Mouse (Mus musculus): ENCODE measurements around the gene Xkr8. TPM values are rescaled to one million over a fixed set of nuclear protein-coding genes. Genes with fewer than 3 reads are reported as not detected.
"Not testable (repeated sequence)": the region's sequence is repeated elsewhere in the genome, so short reads cannot be mapped to it uniquely, and the experiment has no call there.

Xkr8 gene
- total RNA-seq (2021) = 1 to 10 TPM; 2.0 to 2.5 TPM

- DNase-seq = peak; percentile 95
Measured at GRCm38 (mm10) chr4:132732148-132732684, at the start of gene Xkr8. Gene Xkr8 (minus strand): TSS chr4:132732546.

- DNase-seq = no peak
Measured at GRCm38 (mm10) chr4:132780288-132780687, 47.9 kb upstream of the Xkr8 start.

- DNase-seq = no peak
Measured at GRCm38 (mm10) chr4:132778562-132779201, 46.3 kb upstream of the Xkr8 start.

DNA sequence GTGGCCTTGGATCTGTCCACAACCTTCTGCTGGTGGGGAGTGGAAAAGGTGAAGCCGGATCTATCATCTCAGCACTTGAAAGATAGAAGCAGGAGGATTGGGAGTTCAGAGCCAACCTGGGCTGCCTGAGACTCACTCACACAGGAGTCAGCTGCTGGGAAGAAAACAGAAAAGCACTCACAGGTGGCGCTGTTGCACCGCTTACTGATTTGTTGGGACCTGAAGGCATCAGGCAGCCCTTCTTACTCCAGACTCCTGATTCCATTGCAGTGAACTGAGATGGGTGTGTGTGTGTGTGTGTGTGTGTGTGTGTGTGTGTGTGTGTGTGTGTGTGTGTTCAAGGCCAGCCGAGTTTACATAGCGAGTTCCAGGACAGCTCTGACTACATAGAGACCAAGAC is 44.4 kb upstream of the Xkr8 start:
- DNase-seq = peak; percentile 82

- no peak for DNase-seq
Measured at GRCm38 (mm10) chr4:132774905-132775304, 42.6 kb upstream of the Xkr8 start.

DNA sequence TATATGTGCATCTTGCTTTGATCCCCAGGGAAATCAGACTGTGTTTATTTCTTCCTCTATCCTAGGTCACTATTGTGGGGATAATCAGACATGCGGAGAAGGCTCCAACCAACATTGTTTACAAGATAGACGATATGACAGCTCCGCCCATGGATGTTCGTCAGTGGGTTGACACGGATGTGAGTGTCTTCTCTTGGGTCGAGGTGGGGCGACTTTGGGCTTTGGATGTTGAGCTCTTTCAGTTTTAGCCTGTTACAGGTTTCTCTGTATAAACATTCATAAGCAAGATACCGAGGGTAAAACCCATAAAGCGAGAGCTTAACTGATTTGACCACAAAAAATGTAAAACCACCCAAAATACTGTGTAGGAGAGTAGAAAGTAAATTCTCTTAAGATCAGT is 39.4 kb upstream of the Xkr8 start:
- DNase-seq = no peak

DNA sequence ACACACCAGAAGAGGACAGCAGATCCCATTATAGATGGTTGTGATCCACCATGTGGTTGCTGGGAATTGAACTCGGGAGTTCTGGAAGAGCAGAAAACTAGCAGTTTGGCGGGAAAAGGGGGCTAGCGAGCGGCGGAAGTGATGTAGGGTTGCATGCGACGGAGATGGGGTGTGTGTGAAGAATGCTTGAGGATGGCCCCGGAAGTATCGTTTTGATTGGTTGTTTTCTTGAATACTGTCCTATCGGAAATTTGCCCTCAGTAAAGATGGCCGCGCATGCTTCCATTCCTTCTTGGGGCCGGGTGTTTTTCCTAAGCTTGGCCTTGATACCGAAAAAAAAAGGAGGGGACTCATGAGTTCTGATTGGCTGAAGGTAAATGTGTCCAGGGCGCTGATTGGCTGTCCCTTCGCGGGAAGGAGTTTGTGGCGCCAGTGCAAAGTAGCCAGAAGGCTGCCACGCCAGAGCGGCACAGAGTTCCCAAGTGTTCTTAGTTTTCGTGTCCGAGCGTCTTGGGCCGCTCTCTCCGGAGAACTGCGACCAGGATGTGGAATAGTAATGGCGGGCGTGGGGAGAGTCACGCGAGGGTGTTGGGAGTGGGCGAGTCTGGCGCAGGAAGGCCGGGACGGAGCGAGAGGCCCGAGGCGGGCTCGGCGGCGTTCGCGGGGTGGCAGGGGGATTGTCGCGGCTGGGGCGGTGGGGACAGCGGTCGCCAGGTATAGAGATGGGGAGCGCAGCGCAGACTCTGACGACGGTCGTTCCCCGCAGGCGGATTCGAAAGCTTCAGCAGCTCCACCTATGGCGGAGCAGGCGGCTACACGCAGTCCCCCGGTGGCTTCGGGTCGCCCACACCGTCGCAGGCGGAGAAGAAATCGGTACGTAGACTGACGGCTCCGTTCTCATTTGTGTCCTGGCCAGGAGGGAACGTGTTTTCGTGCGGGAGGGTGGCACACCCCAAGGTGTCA is 35.8 kb upstream of the Xkr8 start, which contains the start of gene Rpa2:
Gene Rpa2 (plus strand): TSS at position 419 of the 963 bp plus-strand sequence.
- DNase-seq = peak; percentile 99

- DNase-seq = not testable (repeated sequence)
Measured at GRCm38 (mm10) chr4:132763125-132763524, 30.8 kb upstream of the Xkr8 start.

GRCm38 (mm10) chr4:132762602-132763001 is 30.3 kb upstream of the Xkr8 start:
- no peak for DNase-seq

- DNase-seq = no peak
Measured at GRCm38 (mm10) chr4:132760296-132760695, 27.9 kb upstream of the Xkr8 start.

- DNase-seq = no peak
Measured at GRCm38 (mm10) chr4:132757633-132758351, 25.4 kb upstream of the Xkr8 start.

GRCm38 (mm10) chr4:132756974-132757373 is 24.6 kb upstream of the Xkr8 start, which contains the start of gene Smpdl3b:
Gene Smpdl3b (minus strand): TSS chr4:132757252.
- peak; percentile 79 for DNase-seq

GRCm38 (mm10) chr4:132752992-132753391 is 20.6 kb upstream of the Xkr8 start:
- no peak for DNase-seq

DNA sequence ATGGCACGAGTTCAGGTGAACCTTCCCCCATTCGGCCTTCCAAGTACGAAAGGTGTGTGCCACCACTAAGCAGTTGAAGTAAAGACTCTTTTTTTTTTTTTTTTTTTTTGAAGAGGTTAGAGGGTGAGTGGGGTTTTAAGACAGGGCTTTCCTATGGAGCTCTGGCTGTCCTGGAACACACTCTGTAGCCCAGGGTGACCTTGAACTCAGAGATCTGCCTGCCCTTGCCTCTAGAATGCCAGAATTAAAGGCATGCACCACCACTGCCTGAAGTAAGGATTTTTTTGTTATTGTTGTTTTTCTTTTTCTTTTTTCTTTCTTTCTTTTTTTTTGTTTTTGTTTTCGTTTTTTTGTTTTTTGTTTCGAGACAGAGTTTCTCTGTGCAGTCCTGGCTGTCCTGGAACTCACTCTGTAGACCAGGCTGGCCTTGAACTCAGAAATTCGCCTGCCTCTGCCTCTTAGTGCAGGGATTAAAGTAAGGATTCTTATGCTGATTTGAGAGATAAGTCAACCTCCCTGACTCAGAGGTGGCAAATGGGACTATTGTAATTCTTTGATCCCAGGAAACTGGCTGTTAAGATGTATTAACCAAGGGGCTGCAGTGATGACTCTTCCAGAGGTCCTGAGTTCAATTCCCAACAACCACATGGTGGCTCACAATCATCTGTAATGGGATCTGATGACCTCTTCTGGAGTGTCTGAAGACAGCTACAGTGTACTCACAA is 17.1 kb upstream of the Xkr8 start:
- no peak for DNase-seq

DNA sequence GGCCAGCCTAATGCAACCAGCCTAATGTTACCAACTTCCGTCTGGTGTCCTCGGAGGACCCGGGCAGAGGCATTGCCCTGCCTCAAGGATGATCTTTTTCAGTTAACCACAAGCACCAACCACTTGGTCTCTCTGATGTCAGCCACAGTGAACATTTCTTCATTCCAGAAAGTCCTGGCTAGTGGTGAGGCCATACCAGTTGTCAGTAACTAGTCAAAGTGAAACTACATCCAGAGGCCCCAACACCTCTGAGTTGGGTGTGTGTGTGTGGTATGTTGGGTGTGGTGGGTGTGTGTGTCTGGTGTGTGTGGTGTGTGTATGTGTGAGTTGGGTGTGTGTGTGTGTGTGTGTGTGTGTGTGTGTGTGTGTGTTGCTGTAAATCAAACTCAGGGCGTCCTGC is 16.4 kb upstream of the Xkr8 start:
- DNase-seq = no peak

DNA sequence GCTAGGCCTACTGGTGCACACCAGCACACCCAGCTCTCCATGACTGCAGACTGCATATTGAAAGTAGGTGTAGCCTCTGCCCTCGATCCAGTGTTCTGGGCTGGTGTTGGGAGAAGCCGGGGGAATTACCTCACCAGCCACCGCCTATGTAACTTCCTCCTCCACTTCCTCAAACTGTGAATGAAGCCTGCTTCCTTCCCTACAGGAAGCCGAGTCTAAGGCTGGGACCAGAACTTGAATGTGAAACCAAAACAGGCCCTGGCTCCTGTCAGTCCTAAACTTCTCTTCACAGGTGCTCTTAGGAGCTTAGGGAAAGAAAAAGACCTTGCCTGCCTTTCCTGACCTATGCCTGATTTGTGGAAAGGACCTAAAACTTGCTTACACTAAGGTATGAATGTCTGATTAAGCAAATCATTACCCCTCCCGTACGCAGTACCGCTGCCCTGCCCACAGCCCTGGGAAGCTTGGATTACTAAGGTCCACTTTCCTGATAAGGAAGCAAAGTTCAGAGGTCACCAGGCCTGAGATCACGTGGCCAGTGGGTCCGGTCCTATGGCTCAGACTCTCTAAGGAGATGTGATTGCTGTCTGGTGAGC is 15.4 kb upstream of the Xkr8 start:
- DNase-seq = peak; percentile 47

DNA sequence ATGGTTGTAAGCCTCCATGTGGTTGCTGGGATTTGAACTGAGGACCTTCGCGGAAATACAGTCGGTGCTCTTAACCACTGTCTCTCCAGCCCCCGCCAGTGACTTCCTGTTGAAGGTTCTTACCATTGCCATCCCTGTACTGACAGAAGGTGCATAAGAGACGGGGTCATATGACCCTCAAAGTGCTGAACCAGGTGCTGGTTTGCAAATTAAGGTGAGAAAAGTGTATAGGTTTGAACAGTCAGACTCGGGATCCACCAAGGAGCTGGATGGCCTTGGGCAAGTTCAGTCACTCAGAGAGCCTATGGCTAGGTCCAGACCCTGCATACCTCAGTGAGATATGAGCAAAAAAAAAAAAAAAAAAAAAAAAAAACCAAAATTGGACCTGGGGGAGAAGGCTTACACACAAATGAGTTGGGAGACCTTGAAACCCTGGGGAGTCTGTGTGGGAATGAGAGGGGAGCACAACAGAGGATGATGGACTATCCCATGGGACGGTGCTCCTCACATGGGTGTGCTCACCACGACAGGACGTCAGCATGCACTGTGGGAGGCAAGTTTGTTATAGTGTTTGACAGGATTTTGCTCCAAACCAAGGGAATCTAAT is 14.7 kb upstream of the Xkr8 start:
- no peak for DNase-seq

DNA sequence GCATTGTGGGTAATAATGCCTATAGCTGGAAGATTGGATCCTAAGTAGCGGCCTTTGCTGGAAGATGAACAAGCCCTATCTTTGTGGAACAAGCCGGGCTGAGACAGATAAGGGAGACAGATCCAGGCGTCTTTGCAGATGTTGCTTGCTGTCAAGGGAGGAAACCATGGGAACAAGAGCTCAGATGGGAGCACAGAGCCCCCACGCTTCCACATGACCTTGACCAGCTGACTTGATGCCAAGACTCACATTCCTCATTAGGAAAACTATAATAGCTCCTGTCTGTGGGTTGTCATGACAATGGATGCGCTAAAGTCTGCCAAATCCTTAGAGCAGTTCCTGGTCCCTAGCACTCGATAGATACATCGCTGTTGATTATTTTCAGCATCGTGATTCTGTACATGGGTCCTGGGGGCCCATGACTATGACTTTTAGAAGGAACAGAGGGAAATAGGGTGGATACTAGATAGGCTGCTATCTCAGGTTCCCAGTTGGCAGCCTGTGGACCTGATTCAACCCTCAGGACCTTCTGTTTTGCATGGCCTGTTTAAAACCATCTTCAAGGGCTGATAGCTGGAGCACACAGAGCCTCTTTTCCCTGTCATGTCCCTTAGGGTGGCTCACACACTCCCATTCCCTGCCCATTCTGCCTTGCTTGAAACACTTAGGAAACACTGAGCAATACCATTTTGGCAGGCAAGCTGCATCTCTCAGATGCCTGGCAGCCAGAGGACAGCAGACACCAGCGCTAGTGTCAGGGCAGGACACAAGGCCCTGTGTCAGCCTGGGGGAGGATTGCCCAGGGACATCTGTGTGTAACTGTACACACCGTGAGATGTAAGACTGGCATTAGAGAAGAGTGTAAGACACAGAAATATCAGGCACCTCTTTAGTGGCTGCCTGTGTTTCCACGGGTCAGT is 11.9 kb upstream of the Xkr8 start:
- peak; percentile 37 for DNase-seq

DNA sequence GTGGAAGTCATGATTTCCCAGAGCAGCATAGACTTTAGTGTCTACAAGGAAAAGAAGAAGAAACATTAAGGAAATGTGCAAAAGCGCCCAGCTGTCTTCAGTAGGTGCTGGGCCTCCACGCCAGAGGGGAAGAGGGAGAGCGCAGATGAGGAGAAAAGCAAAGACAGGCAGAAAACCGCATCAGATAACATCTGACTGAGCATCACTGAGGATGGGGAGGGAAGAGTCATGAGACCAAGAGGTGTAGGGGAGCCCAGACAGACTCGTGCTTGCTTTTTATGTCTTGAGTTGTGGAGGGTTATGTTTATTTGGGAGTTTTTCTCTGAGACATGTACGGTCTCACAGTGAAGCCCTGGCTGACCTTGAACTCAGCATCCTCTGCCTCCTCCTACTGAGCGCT is 9.1 kb upstream of the Xkr8 start:
- DNase-seq = no peak

DNA sequence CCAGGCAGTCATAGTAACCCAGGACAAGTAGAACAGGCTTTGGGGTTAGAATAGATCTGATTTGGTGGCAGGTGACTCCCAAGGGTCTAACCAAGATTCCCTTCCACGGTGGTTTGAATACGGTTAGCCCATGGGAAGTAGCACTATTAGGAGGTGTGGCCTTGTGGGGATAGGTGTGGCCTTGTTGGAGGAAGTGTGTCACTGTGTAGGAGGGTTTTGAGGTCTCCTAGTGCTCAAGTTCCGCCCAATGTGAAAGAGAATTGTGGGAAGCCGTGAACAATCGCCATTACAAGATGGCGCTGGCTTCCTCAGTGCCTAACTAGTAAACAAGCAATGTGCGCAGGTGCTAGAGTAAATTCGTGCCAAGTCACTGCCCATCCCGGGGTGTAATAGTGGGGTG is 4.8 kb upstream of the Xkr8 start:
- not testable (repeated sequence) for DNase-seq
